Mouse (Mus musculus): ENCODE data around the gene Robo3.

The Robo3 gene

GRCm38 (mm10) chr9:37432720-37433421 is at the start of gene Robo3:
Gene Robo3 (minus strand): TSS chr9:37433246.
- no peak for DNase-seq (ENCODE audit: low spot score)

- DNase-seq (ENCODE audit: low spot score) = no peak
These were observed 41.9 kb upstream of the Robo3 start for GRCm38 (mm10) chr9:37474923-37475322.

GRCm38 (mm10) chr9:37473611-37474125 is 40.6 kb upstream of the Robo3 start:
- no peak for DNase-seq (ENCODE audit: low spot score)

GRCm38 (mm10) chr9:37462764-37463163 is 29.7 kb upstream of the Robo3 start:
- DNase-seq (ENCODE audit: low spot score) = no peak

GRCm38 (mm10) chr9:37461571-37461970 is 28.5 kb upstream of the Robo3 start:
- no peak for DNase-seq (ENCODE audit: low spot score)

GRCm38 (mm10) chr9:37460961-37461340 is 27.9 kb upstream of the Robo3 start:
- DNase-seq (ENCODE audit: low spot score) = no peak

GRCm38 (mm10) chr9:37460043-37460960 is 27.3 kb upstream of the Robo3 start:
- DNase-seq (ENCODE audit: low spot score) = no peak

- DNase-seq (ENCODE audit: low spot score) = no peak
These were observed 26.6 kb upstream of the Robo3 start for GRCm38 (mm10) chr9:37459665-37460042.

GRCm38 (mm10) chr9:37457151-37457550 is 24.1 kb upstream of the Robo3 start:
- DNase-seq (ENCODE audit: low spot score) = no peak

- DNase-seq (ENCODE audit: low spot score) = no peak
These were observed 23.4 kb upstream of the Robo3 start for GRCm38 (mm10) chr9:37456481-37456910.

- no peak for DNase-seq (ENCODE audit: low spot score)
These were observed 22.8 kb upstream of the Robo3 start for GRCm38 (mm10) chr9:37455868-37456267.

- DNase-seq (ENCODE audit: low spot score) = no peak
These were observed 21.9 kb upstream of the Robo3 start for GRCm38 (mm10) chr9:37454991-37455390.

- no peak for DNase-seq (ENCODE audit: low spot score)
These were observed 21.0 kb upstream of the Robo3 start for GRCm38 (mm10) chr9:37454011-37454492.

- DNase-seq (ENCODE audit: low spot score) = no peak
These were observed 20.3 kb upstream of the Robo3 start for GRCm38 (mm10) chr9:37453328-37453727.

GRCm38 (mm10) chr9:37452401-37452800 is 19.4 kb upstream of the Robo3 start:
- DNase-seq (ENCODE audit: low spot score) = no peak

- DNase-seq (ENCODE audit: low spot score) = no peak
These were observed 5.0 kb upstream of the Robo3 start for GRCm38 (mm10) chr9:37437772-37438735.

- no peak for DNase-seq (ENCODE audit: low spot score)
These were observed 2.6 kb upstream of the Robo3 start for GRCm38 (mm10) chr9:37435616-37436015.

- DNase-seq (ENCODE audit: low spot score) = no peak
These were observed 1.9 kb upstream of the Robo3 start for GRCm38 (mm10) chr9:37434932-37435331.

GRCm38 (mm10) chr9:37433823-37434560 is 946 bp upstream of the Robo3 start:
- DNase-seq (ENCODE audit: low spot score) = no peak

GRCm38 (mm10) chr9:37432026-37432666 is 900 bp downstream of the Robo3 start:
- DNase-seq (ENCODE audit: low spot score) = no peak
